Mouse (Mus musculus): ENCODE measurements at regions not wholly inside any gene's neighbourhood (a gene's known extent, or its start where the extent isn't known, plus 50 kb on each side); places are given as distances from the start of the nearest gene placed in this dataset.

- no peak for DNase-seq (ENCODE audit: low spot score)
These were observed 71.2 kb downstream of the Itgb2l start for GRCm38 (mm10) chr16:96372021-96372751.

GRCm38 (mm10) chr16:96371117-96371516 is 72.3 kb downstream of the Itgb2l start:
- peak; percentile 42 for DNase-seq (ENCODE audit: low spot score)

GRCm38 (mm10) chr16:96370213-96370612 is 73.2 kb downstream of the Itgb2l start:
- DNase-seq (ENCODE audit: low spot score), result no peak
